Mouse (Mus musculus) lung, postnatal 10 days (tissue): ENCODE results near the gene Top2a.

ENCODE experiments used
- DNase-seq: peaks from one replicate; pipeline ENCODE4 v3.0.0; 2021

Gene Top2a

GRCm38 (mm10) chr11:99023500-99024467 lies at the start of gene Top2a:
TSS of gene Top2a (minus strand) at chr11:99024189.
- peak; percentile 95 for DNase-seq

- no peak for DNase-seq
Observed at GRCm38 (mm10) chr11:99073781-99074180, 49.8 kb upstream of the Top2a start.

GRCm38 (mm10) chr11:99071866-99072265 lies 47.9 kb upstream of the Top2a start:
- DNase-seq: no peak

- DNase-seq: no peak
Observed at GRCm38 (mm10) chr11:99068455-99068854, 44.5 kb upstream of the Top2a start.

- DNase-seq: no peak
Observed at GRCm38 (mm10) chr11:99067591-99067990, 43.6 kb upstream of the Top2a start.

GRCm38 (mm10) chr11:99065979-99066378 lies 42.0 kb upstream of the Top2a start:
- peak; percentile 96 for DNase-seq

GRCm38 (mm10) chr11:99065353-99065752 lies 41.4 kb upstream of the Top2a start:
- no peak for DNase-seq

GRCm38 (mm10) chr11:99063406-99064131 lies 39.6 kb upstream of the Top2a start:
- no peak for DNase-seq

GRCm38 (mm10) chr11:99062661-99063060 lies 38.7 kb upstream of the Top2a start:
- no peak for DNase-seq

GRCm38 (mm10) chr11:99060435-99060834 lies 36.4 kb upstream of the Top2a start:
- DNase-seq: peak; percentile 52

GRCm38 (mm10) chr11:99055571-99056452 lies 31.8 kb upstream of the Top2a start:
- peak; percentile 65 for DNase-seq

- DNase-seq: peak; percentile 51
Observed at GRCm38 (mm10) chr11:99055143-99055542, 31.2 kb upstream of the Top2a start.

GRCm38 (mm10) chr11:99047643-99048042 lies 23.7 kb upstream of the Top2a start:
- DNase-seq: peak; percentile 51

- DNase-seq: peak; percentile 87
Observed at GRCm38 (mm10) chr11:99047120-99047519, 23.1 kb upstream of the Top2a start.

- no peak for DNase-seq
Observed at GRCm38 (mm10) chr11:99045159-99045889, 21.3 kb upstream of the Top2a start.

GRCm38 (mm10) chr11:99044306-99044705 lies 20.3 kb upstream of the Top2a start:
- DNase-seq: no peak

- peak; percentile 40 for DNase-seq
Observed at GRCm38 (mm10) chr11:99043632-99044031, 19.6 kb upstream of the Top2a start.

GRCm38 (mm10) chr11:99042834-99043431 lies 18.9 kb upstream of the Top2a start:
- peak; percentile 78 for DNase-seq

- DNase-seq: no peak
Observed at GRCm38 (mm10) chr11:99041841-99042780, 18.1 kb upstream of the Top2a start.

- DNase-seq: peak; percentile 88
Observed at GRCm38 (mm10) chr11:99041051-99041729, 17.2 kb upstream of the Top2a start, which contains the start of gene Igfbp4. TSS of gene Igfbp4 (plus strand) at chr11:99041244.
